Mouse (Mus musculus): Measurements from ENCODE around the gene Tada2b. TPM values are rescaled to one million over a fixed set of nuclear protein-coding genes. Genes with fewer than 3 reads are reported as not detected.
A peak's percentile ranks its signal among the peaks of the same experiment; 100 is the strongest.

Tada2b gene
- 2.5 and 2.7 TPM in 2 replicates for polyA plus RNA-seq (2016; fragmentation: Nextera tagmentation; extraction: Ambion mirVana)

GRCm38 (mm10) chr5:36484171-36484990, at the start of gene Tada2b, which contains the start of gene Ccdc96:
Gene Tada2b, minus strand, starts transcription at chr5:36484285.
Gene Ccdc96, plus strand, starts transcription at chr5:36484588.
- Histone ChIP-seq H3K9me3 (no peaks in the 10 kb centered on the region), H3K4me2 (replicated peaks) (peak within 1 kb of the TSS; percentile 96), H3K4me3 (peak within 1 kb of the TSS; percentile 92), H3K36me3 (no peaks in the 10 kb centered on the region), H3K4me1 (peaks cover 36% of the 10 kb centered on the region), H3K27me3 (replicated peaks) (no peaks in the 10 kb centered on the region; the same call in 1 of the 2 replicates), H3K27ac (peak within 1 kb of the TSS; percentile 42; the same call in 1 of the 2 replicates), H3K9ac (peak within 1 kb of the TSS; percentile 91)
- under 1% methylated on average over 89 of the region's 97 CpGs for WGBS
- peak; percentile 96 for ATAC-seq (ENCODE audit: low FRiP score, low read depth)

- Histone ChIP-seq H3K4me3 (peak overlapping the region; percentile 64), H3K4me2 (replicated peaks) (peak overlapping the region; percentile 88), H3K27ac (no peak overlapping the region), H3K4me1 (peaks cover 21% of the 10 kb centered on the region), H3K9me3 (no peaks in the 10 kb centered on the region), H3K36me3 (no peaks in the 10 kb centered on the region), H3K27me3 (replicated peaks) (no peaks in the 10 kb centered on the region), H3K9ac (peak overlapping the region; percentile 78)
- peak; percentile 95 for ATAC-seq (ENCODE audit: low FRiP score, low read depth)
- under 1% methylated on average over 28 of the region's 28 CpGs for WGBS
Measured at GRCm38 (mm10) chr5:36530129-36530751, 46.2 kb upstream of the Tada2b start.

- no peak; the same call in 1 of the 2 replicates for ATAC-seq (ENCODE audit: low FRiP score, low read depth)
- Histone ChIP-seq H3K9ac (peak overlapping the region; percentile 78), H3K27ac (no peak overlapping the region), H3K36me3 (peaks cover 2% of the 10 kb centered on the region; the same call in 1 of the 2 replicates), H3K4me1 (peaks cover 21% of the 10 kb centered on the region), H3K4me3 (peak overlapping the region; percentile 64), H3K27me3 (replicated peaks) (no peaks in the 10 kb centered on the region), H3K9me3 (no peaks in the 10 kb centered on the region), H3K4me2 (replicated peaks) (peak overlapping the region; percentile 88)
- WGBS = 14% methylated on average over 5 of the region's 5 CpGs
Measured at GRCm38 (mm10) chr5:36529698-36530097, 45.6 kb upstream of the Tada2b start.

GRCm38 (mm10) chr5:36526921-36527320, 42.8 kb upstream of the Tada2b start:
- WGBS = 93% methylated on average over 2 of the region's 2 CpGs
- no peak for ATAC-seq (ENCODE audit: low FRiP score, low read depth)
- no peaks in the 10 kb centered on the region for H3K27me3 ChIP-seq (replicated peaks)
- no peak overlapping the region for H3K4me3 ChIP-seq
- H3K9ac ChIP-seq = no peak overlapping the region
- no peak overlapping the region for H3K27ac ChIP-seq
- peaks cover 21% of the 10 kb centered on the region for H3K36me3 ChIP-seq
- no peaks in the 10 kb centered on the region for H3K9me3 ChIP-seq
- H3K4me2 ChIP-seq (replicated peaks) = no peak overlapping the region
- peaks cover 21% of the 10 kb centered on the region for H3K4me1 ChIP-seq

GRCm38 (mm10) chr5:36526274-36526673, 42.2 kb upstream of the Tada2b start:
- H3K9ac ChIP-seq = no peak overlapping the region
- peaks cover 27% of the 10 kb centered on the region for H3K36me3 ChIP-seq
- H3K27ac ChIP-seq = no peak overlapping the region
- no peaks in the 10 kb centered on the region for H3K27me3 ChIP-seq (replicated peaks)
- peaks cover 21% of the 10 kb centered on the region for H3K4me1 ChIP-seq
- H3K4me3 ChIP-seq = no peak overlapping the region
- no peak for ATAC-seq (ENCODE audit: low FRiP score, low read depth)
- H3K9me3 ChIP-seq = no peaks in the 10 kb centered on the region
- WGBS = 88% methylated on average over 5 of the region's 5 CpGs
- H3K4me2 ChIP-seq (replicated peaks) = no peak overlapping the region

- no peak overlapping the region for H3K4me2 ChIP-seq (replicated peaks)
- peaks cover 21% of the 10 kb centered on the region for H3K4me1 ChIP-seq
- H3K9me3 ChIP-seq = no peaks in the 10 kb centered on the region
- H3K36me3 ChIP-seq = peaks cover 37% of the 10 kb centered on the region
- H3K27me3 ChIP-seq (replicated peaks) = no peaks in the 10 kb centered on the region
- no peak overlapping the region for H3K4me3 ChIP-seq
- 81% methylated on average over 2 of the region's 2 CpGs for WGBS
- no peak overlapping the region for H3K27ac ChIP-seq
- no peak for ATAC-seq (ENCODE audit: low FRiP score, low read depth)
- no peak overlapping the region for H3K9ac ChIP-seq
Measured at GRCm38 (mm10) chr5:36525216-36525615, 41.1 kb upstream of the Tada2b start.

GRCm38 (mm10) chr5:36523219-36523703, 39.2 kb upstream of the Tada2b start:
- Histone ChIP-seq H3K36me3 (peaks cover 56% of the 10 kb centered on the region), H3K9ac (no peak overlapping the region), H3K27ac (no peak overlapping the region), H3K4me2 (replicated peaks) (no peak overlapping the region), H3K27me3 (replicated peaks) (no peaks in the 10 kb centered on the region), H3K4me3 (no peak overlapping the region), H3K4me1 (peaks cover 4% of the 10 kb centered on the region), H3K9me3 (no peaks in the 10 kb centered on the region)
- WGBS = 91% methylated on average over 5 of the region's 5 CpGs
- ATAC-seq (ENCODE audit: low FRiP score, low read depth) = no peak

- WGBS = 85% methylated on average over 2 of the region's 2 CpGs
- Histone ChIP-seq H3K36me3 (peaks cover 60% of the 10 kb centered on the region), H3K27me3 (replicated peaks) (no peaks in the 10 kb centered on the region), H3K9me3 (no peaks in the 10 kb centered on the region), H3K4me2 (replicated peaks) (no peak overlapping the region), H3K4me3 (no peak overlapping the region), H3K4me1 (no peaks in the 10 kb centered on the region; the same call in 1 of the 2 replicates), H3K9ac (no peak overlapping the region), H3K27ac (no peak overlapping the region)
- no peak for ATAC-seq (ENCODE audit: low FRiP score, low read depth)
Measured at GRCm38 (mm10) chr5:36522782-36523181, 38.7 kb upstream of the Tada2b start.

GRCm38 (mm10) chr5:36519751-36520150, 35.7 kb upstream of the Tada2b start:
- no peak overlapping the region for H3K9ac ChIP-seq
- WGBS = 72% methylated on average over 3 of the region's 3 CpGs

GRCm38 (mm10) chr5:36517596-36517995, 33.5 kb upstream of the Tada2b start:
- peaks cover 87% of the 10 kb centered on the region for H3K36me3 ChIP-seq
- no peaks in the 10 kb centered on the region for H3K9me3 ChIP-seq
- H3K27me3 ChIP-seq (replicated peaks) = no peaks in the 10 kb centered on the region
- H3K4me3 ChIP-seq = no peak overlapping the region
- no peak overlapping the region for H3K27ac ChIP-seq
- H3K9ac ChIP-seq = no peak overlapping the region
- H3K4me2 ChIP-seq (replicated peaks) = no peak overlapping the region
- 87% methylated on average over 3 of the region's 3 CpGs for WGBS
- ATAC-seq (ENCODE audit: low FRiP score, low read depth) = no peak
- no peaks in the 10 kb centered on the region for H3K4me1 ChIP-seq

More at GRCm38 (mm10) chr5:36519751-36520150, 35.7 kb upstream of the Tada2b start:
- Histone ChIP-seq H3K27me3 (replicated peaks) (no peaks in the 10 kb centered on the region), H3K4me1 (no peaks in the 10 kb centered on the region), H3K4me2 (replicated peaks) (no peak overlapping the region), H3K27ac (no peak overlapping the region), H3K4me3 (no peak overlapping the region), H3K36me3 (peaks cover 87% of the 10 kb centered on the region), H3K9me3 (no peaks in the 10 kb centered on the region)
- no peak for ATAC-seq (ENCODE audit: low FRiP score, low read depth)

- peaks cover 89% of the 10 kb centered on the region for H3K36me3 ChIP-seq
- H3K4me3 ChIP-seq = no peak overlapping the region
- H3K27ac ChIP-seq = no peak overlapping the region
- no peaks in the 10 kb centered on the region for H3K4me1 ChIP-seq
- WGBS = 85% methylated on average over 5 of the region's 5 CpGs
- no peaks in the 10 kb centered on the region for H3K27me3 ChIP-seq (replicated peaks)
- ATAC-seq (ENCODE audit: low FRiP score, low read depth) = no peak
- no peak overlapping the region for H3K9ac ChIP-seq
- H3K9me3 ChIP-seq = no peaks in the 10 kb centered on the region
- H3K4me2 ChIP-seq (replicated peaks) = no peak overlapping the region
Measured at GRCm38 (mm10) chr5:36515558-36515957, 31.5 kb upstream of the Tada2b start.

- Histone ChIP-seq H3K4me2 (replicated peaks) (no peak overlapping the region), H3K4me1 (no peaks in the 10 kb centered on the region), H3K9me3 (no peaks in the 10 kb centered on the region), H3K27me3 (replicated peaks) (no peaks in the 10 kb centered on the region), H3K36me3 (peaks cover 89% of the 10 kb centered on the region), H3K27ac (no peak overlapping the region), H3K9ac (no peak overlapping the region), H3K4me3 (no peak overlapping the region)
- ATAC-seq (ENCODE audit: low FRiP score, low read depth) = no peak
- WGBS = 93% methylated on average over 1 of the region's 1 CpGs
Measured at GRCm38 (mm10) chr5:36515126-36515525, 31.0 kb upstream of the Tada2b start.

Measured in neural tube, embryonic 12.5 days (tissue).